Mouse (Mus musculus) stomach, postnatal 0 days (tissue): ENCODE measurements at regions not wholly inside any gene's neighbourhood (a gene's known extent, or its start where the extent isn't known, plus 50 kb on each side); places are given as distances from the start of the nearest gene placed in this dataset.

Experiments
- CTCF ChIP-seq: IDR thresholded peaks from 2 replicates; pipeline ENCODE4 v1.5.1; 2016; ENCODE audit warnings: antibody characterized with exemption, low read depth, mild to moderate bottlenecking, moderate library complexity
- EP300 ChIP-seq: optimal IDR thresholded peaks from 2 replicates; pipeline ENCODE3; 2016; ENCODE audit warnings: antibody characterized with exemption

- TF ChIP-seq CTCF, result no peak
- no peak for TF ChIP-seq EP300
Measured at GRCm38 (mm10) chr15:71054251-71054852, 2780.0 kb upstream of the Gm6569 start.
